Mouse (Mus musculus): ENCODE results near the gene Opn1mw.

GRCm38 (mm10) chrX:74084276-74084837, 42.9 kb upstream of the Opn1mw start:
- TF ChIP-seq CTCF (IDR thresholded peaks at IDR 0.05; ENCODE audit: control insufficient read depth, insufficient read depth, insufficient read length): no peak
- TF ChIP-seq USF1 (IDR thresholded peaks at IDR 0.05; ENCODE audit: low read depth): no peak
- TF ChIP-seq CEBPB (IDR thresholded peaks at IDR 0.05; ENCODE audit: low read depth): no peak
